Mouse (Mus musculus) forebrain, embryonic 12.5 days (tissue): Measurements from ENCODE around the gene Tcte1. TPM values are rescaled to one million over a fixed set of nuclear protein-coding genes. Genes with fewer than 3 reads are reported as not detected.
A peak's percentile ranks its signal among the peaks of the same experiment; 100 is the strongest.

ENCODE experiments used
- ATAC-seq: fragments of 200-750 bp; cut with Nextera tagmentation; 2 replicates; pipeline ENCODE4 v1.8.0; 2017; ENCODE audit warnings: moderate TSS enrichment; ENCODE audit not compliant: low FRiP score
- H3K27ac ChIP-seq: fragments of 300-500 bp; sonication (generic); 2 replicates; pipeline ENCODE4 v1.5.1; 2016; ENCODE audit warnings: mild to moderate bottlenecking
- H3K27me3 ChIP-seq: fragments of 300-500 bp; sonication (generic); 2 replicates; pipeline ENCODE4 v1.6.1; 2016; ENCODE audit warnings: mild to moderate bottlenecking
- H3K36me3 ChIP-seq: fragments of 300-500 bp; sonication (generic); replicated peaks from 2 replicates; pipeline ENCODE4 v1.6.1; 2016; ENCODE audit warnings: mild to moderate bottlenecking
- H3K4me1 ChIP-seq: fragments of 300-500 bp; sonication (generic); 2 replicates; pipeline ENCODE4 v1.6.1; 2016
- H3K4me2 ChIP-seq: fragments of 300-500 bp; sonication (generic); 2 replicates; pipeline ENCODE4 v1.6.1; 2016; ENCODE audit warnings: mild to moderate bottlenecking, moderate library complexity
- H3K4me3 ChIP-seq: fragments of 300-500 bp; sonication (generic); replicated peaks from 2 replicates; pipeline ENCODE4 v1.5.1; 2016; ENCODE audit warnings: mild to moderate bottlenecking
- H3K9ac ChIP-seq: fragments of 300-500 bp; sonication (generic); 2 replicates; pipeline ENCODE4 v1.6.1; 2016; ENCODE audit warnings: mild to moderate bottlenecking
- H3K9me3 ChIP-seq: fragments of 300-500 bp; sonication (generic); 2 replicates; pipeline ENCODE4 v1.6.1; 2016
- WGBS: fragments of 180-500 bp; shearing (Covaris S2); methylation state at CpG from one replicate; pipeline ENCODE4 v1.1.7; 2016; 5-methylcytosine and 5-hydroxymethylcytosine counted together
- polyA plus RNA-seq: library from polyadenylated mRNA; unstranded; fragments of >200 nt; fragmentation: Nextera tagmentation; extraction: Ambion mirVana; gene quantifications from 2 replicates; pipeline ENCODE4 v1.2.1, GENCODE M21; 2016

Gene Tcte1
- polyA plus RNA-seq, 1 experiment from 2014 or later, result 2.4 TPM

GRCm38 (mm10) chr17:45551249-45551796 is 28.1 kb downstream of the Tcte1 start:
- Histone ChIP-seq H3K4me1 (peaks cover 50% of the 10 kb centered on the region), H3K27ac (0 out of 2 replicates have a peak overlapping the region, but pooled peaks have one; percentile 14), H3K27me3 (peaks cover 56% of the 10 kb centered on the region), H3K4me2 (no peak overlapping the region), H3K9me3 (no peaks in the 10 kb centered on the region), H3K36me3 (peaks cover 7% of the 10 kb centered on the region; the same call in 1 of the 2 replicates), H3K9ac (no peak overlapping the region), H3K4me3 (no peak overlapping the region)
- WGBS, result 52% methylated on average over 7 of the region's 7 CpGs
- ATAC-seq, result no peak

- no peak overlapping the region for H3K9ac ChIP-seq
- H3K4me2 ChIP-seq, result no peak overlapping the region
- peaks cover 56% of the 10 kb centered on the region for H3K27me3 ChIP-seq
- H3K36me3 ChIP-seq, result peaks cover under 1% of the 10 kb centered on the region; the same call in 1 of the 2 replicates
- no peak overlapping the region; the same call in 1 of the 2 replicates for H3K27ac ChIP-seq
- no peaks in the 10 kb centered on the region for H3K9me3 ChIP-seq
- peaks cover 56% of the 10 kb centered on the region for H3K4me1 ChIP-seq
- no peak overlapping the region for H3K4me3 ChIP-seq
- 2% methylated on average over 8 of the region's 8 CpGs for WGBS
- ATAC-seq, result 0 out of 2 replicates have a peak, but pooled peaks have one; percentile 12
Measured at GRCm38 (mm10) chr17:45551816-45552451, 28.7 kb downstream of the Tcte1 start.

- Histone ChIP-seq H3K4me1 (peaks cover 54% of the 10 kb centered on the region), H3K9ac (no peak overlapping the region), H3K36me3 (no peaks in the 10 kb centered on the region), H3K27me3 (peaks cover 56% of the 10 kb centered on the region), H3K27ac (no peak overlapping the region), H3K9me3 (no peaks in the 10 kb centered on the region), H3K4me3 (no peak overlapping the region), H3K4me2 (no peak overlapping the region)
- WGBS, result 91% methylated on average over 3 of the region's 3 CpGs
- no peak for ATAC-seq
Measured at GRCm38 (mm10) chr17:45553065-45553464, 29.8 kb downstream of the Tcte1 start.

GRCm38 (mm10) chr17:45554420-45554819 is 31.2 kb downstream of the Tcte1 start:
- WGBS, result 41% methylated on average over 1 of the region's 1 CpGs
- H3K9ac ChIP-seq, result no peak overlapping the region
- no peaks in the 10 kb centered on the region for H3K36me3 ChIP-seq
- no peak overlapping the region for H3K4me2 ChIP-seq
- no peaks in the 10 kb centered on the region for H3K9me3 ChIP-seq
- H3K4me3 ChIP-seq, result no peak overlapping the region
- peaks cover 46% of the 10 kb centered on the region for H3K4me1 ChIP-seq
- H3K27me3 ChIP-seq, result peaks cover 51% of the 10 kb centered on the region
- H3K27ac ChIP-seq, result no peak overlapping the region
- ATAC-seq, result no peak

GRCm38 (mm10) chr17:45555452-45556106 is 32.3 kb downstream of the Tcte1 start, which contains the start of gene Nfkbie:
Gene Nfkbie, plus strand, starts transcription at chr17:45555703.
- peak within 1 kb of the TSS; percentile 62 for H3K4me3 ChIP-seq
- no peaks in the 10 kb centered on the region for H3K36me3 ChIP-seq
- H3K9ac ChIP-seq, result peak within 1 kb of the TSS; percentile 76
- no peaks in the 10 kb centered on the region for H3K9me3 ChIP-seq
- H3K27ac ChIP-seq, result no peak within 1 kb of the TSS
- peaks cover 36% of the 10 kb centered on the region for H3K4me1 ChIP-seq
- H3K27me3 ChIP-seq, result peaks cover 50% of the 10 kb centered on the region
- H3K4me2 ChIP-seq, result peak within 1 kb of the TSS; percentile 95
- ATAC-seq, result peak; percentile 80
- under 1% methylated on average over 45 of the region's 45 CpGs for WGBS

- H3K27me3 ChIP-seq, result peaks cover 45% of the 10 kb centered on the region
- 4% methylated on average over 14 of the region's 14 CpGs for WGBS
- H3K9ac ChIP-seq, result peak overlapping the region; percentile 76
- H3K36me3 ChIP-seq, result no peaks in the 10 kb centered on the region
- H3K4me2 ChIP-seq, result peak overlapping the region; percentile 95
- no peak overlapping the region for H3K27ac ChIP-seq
- peak overlapping the region; percentile 62 for H3K4me3 ChIP-seq
- ATAC-seq, result no peak
- no peaks in the 10 kb centered on the region for H3K9me3 ChIP-seq
- H3K4me1 ChIP-seq, result peaks cover 33% of the 10 kb centered on the region
Measured at GRCm38 (mm10) chr17:45556107-45556489, 32.9 kb downstream of the Tcte1 start.

- no peak overlapping the region for H3K27ac ChIP-seq
- H3K4me3 ChIP-seq, result peak overlapping the region; percentile 62
- no peak for ATAC-seq
- peak overlapping the region; percentile 95 for H3K4me2 ChIP-seq
- H3K27me3 ChIP-seq, result peaks cover 42% of the 10 kb centered on the region
- 76% methylated on average over 3 of the region's 3 CpGs for WGBS
- H3K9ac ChIP-seq, result peak overlapping the region; percentile 7; the same call in 1 of the 2 replicates
- peaks cover 27% of the 10 kb centered on the region for H3K4me1 ChIP-seq
- no peaks in the 10 kb centered on the region for H3K9me3 ChIP-seq
- H3K36me3 ChIP-seq, result no peaks in the 10 kb centered on the region
Measured at GRCm38 (mm10) chr17:45556514-45557245, 33.4 kb downstream of the Tcte1 start.

GRCm38 (mm10) chr17:45557246-45557824 is 34.1 kb downstream of the Tcte1 start:
- Histone ChIP-seq H3K27ac (no peak overlapping the region), H3K4me2 (no peak overlapping the region), H3K36me3 (no peaks in the 10 kb centered on the region), H3K9ac (peak overlapping the region; percentile 7; the same call in 1 of the 2 replicates), H3K9me3 (no peaks in the 10 kb centered on the region), H3K27me3 (peaks cover 42% of the 10 kb centered on the region), H3K4me1 (peaks cover 22% of the 10 kb centered on the region), H3K4me3 (no peak overlapping the region)
- 71% methylated on average over 5 of the region's 7 CpGs for WGBS
- ATAC-seq, result no peak

- 75% methylated on average over 16 of the region's 16 CpGs for WGBS
- H3K27me3 ChIP-seq, result peaks cover 36% of the 10 kb centered on the region
- H3K9me3 ChIP-seq, result no peaks in the 10 kb centered on the region
- peaks cover 22% of the 10 kb centered on the region for H3K4me1 ChIP-seq
- H3K4me3 ChIP-seq, result no peak overlapping the region
- peak overlapping the region; percentile 21; the same call in 1 of the 2 replicates for H3K9ac ChIP-seq
- no peak for ATAC-seq
- no peak overlapping the region for H3K27ac ChIP-seq
- H3K36me3 ChIP-seq, result no peaks in the 10 kb centered on the region
- H3K4me2 ChIP-seq, result no peak overlapping the region
Measured at GRCm38 (mm10) chr17:45557998-45558862, 35.0 kb downstream of the Tcte1 start.

- no peak overlapping the region for H3K4me2 ChIP-seq
- peaks cover 24% of the 10 kb centered on the region for H3K27me3 ChIP-seq
- no peaks in the 10 kb centered on the region for H3K36me3 ChIP-seq
- no peak overlapping the region for H3K27ac ChIP-seq
- no peak overlapping the region for H3K4me3 ChIP-seq
- H3K9ac ChIP-seq, result no peak overlapping the region
- peaks cover 27% of the 10 kb centered on the region for H3K4me1 ChIP-seq
- no peaks in the 10 kb centered on the region for H3K9me3 ChIP-seq
- WGBS, result 91% methylated on average over 15 of the region's 15 CpGs
- ATAC-seq, result no peak
Measured at GRCm38 (mm10) chr17:45559732-45560525, 36.7 kb downstream of the Tcte1 start.
